Mouse (Mus musculus): ENCODE results near the gene Hist1h3c.
"Not testable (repeated sequence)": the region's sequence is repeated elsewhere in the genome, so short reads cannot be mapped to it uniquely, and the experiment has no call there.

The Hist1h3c gene

DNA sequence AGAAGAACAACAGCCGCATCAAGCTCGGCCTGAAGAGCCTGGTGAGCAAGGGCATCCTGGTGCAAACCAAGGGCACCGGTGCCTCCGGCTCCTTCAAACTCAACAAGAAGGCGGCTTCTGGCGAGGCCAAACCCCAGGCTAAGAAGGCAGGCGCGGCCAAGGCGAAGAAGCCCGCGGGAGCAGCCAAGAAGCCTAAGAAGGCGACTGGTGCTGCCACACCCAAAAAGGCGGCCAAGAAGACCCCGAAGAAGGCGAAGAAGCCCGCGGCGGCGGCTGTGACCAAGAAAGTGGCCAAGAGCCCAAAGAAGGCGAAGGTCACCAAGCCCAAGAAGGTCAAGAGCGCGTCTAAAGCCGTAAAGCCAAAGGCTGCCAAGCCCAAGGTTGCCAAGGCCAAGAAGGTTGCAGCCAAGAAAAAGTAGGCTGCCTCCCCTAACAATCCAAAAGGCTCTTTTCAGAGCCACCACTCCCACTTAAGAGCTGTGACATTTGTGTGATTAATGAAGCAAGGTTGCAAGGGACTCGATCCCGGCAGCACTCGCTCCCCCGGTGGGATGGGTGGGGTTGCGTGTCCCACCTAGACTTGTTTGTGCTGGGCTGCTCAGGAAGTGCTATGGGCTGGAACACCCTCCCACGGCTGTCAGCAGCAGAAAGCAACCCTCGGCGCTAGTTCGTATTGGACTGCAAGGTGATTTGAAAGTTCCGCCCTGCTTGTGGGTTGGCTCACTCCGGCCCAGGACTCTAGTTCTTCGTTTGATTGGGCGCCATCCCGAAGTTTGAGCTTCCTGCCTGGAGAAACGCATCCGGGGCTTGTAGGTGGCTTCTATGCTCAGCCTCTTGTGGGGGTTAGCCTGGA is 6.1 kb downstream of the Hist1h3c start:
- peak; percentile 97 for DNase-seq

DNA sequence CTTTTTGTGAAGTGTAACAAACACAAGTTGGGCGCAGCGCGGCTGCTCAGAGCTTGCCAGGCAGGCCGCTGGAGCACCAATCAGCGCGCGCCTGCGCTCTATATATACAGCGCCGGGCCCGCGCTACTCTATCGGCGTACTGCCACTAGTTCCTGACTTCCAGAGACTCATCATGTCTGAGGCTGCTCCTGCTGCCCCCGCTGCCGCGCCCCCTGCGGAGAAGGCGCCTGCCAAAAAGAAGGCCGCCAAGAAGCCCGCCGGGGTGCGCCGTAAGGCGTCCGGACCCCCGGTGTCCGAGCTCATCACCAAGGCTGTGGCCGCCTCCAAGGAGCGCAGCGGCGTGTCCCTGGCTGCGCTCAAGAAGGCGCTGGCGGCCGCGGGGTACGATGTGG is 6.7 kb downstream of the Hist1h3c start, which contains the start of gene Hist1h1c:
Hist1h1c (plus strand) TSS at position 132 of the 392 bp plus-strand sequence.
- peak; percentile 88 to 90 for DNase-seq

DNA sequence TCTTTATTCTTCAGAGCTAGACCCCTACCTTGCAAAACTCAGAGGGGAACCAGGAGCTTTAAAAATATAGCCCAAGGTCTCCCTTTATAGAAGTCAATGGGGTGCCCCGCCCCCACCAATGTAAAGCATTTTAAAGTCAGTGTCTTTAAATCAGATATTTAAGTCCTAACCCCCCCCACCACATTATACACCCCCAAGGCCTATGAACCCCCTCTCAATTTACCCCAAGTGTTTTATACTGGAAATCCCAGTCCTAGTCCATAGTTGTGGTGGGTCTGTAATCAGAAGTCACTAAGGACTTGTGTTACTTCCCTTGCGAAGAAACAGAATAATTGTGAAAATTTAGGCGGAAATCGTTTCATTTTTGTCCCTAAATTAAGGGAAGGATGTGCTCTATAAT is 7.4 kb downstream of the Hist1h3c start:
- DNase-seq: no peak

DNA sequence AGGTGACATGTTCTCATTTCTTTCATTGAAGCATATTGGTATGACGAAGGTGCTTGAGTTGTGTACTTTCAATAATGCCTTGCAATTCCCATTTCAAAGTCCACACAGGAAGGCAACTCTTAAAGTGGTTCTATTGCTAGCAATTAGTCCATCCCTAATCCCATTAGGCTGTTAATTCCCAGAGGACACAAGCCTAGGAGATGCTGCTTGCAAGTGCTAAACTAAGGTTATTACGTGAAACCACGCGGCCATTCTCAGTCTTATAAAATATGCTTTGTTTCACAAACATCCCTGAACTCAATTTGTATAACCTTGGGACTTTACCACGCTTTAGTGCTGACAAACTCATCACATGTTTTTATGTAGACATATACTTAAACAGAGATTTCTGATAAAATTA is 8.3 kb downstream of the Hist1h3c start:
- DNase-seq: no peak

DNA sequence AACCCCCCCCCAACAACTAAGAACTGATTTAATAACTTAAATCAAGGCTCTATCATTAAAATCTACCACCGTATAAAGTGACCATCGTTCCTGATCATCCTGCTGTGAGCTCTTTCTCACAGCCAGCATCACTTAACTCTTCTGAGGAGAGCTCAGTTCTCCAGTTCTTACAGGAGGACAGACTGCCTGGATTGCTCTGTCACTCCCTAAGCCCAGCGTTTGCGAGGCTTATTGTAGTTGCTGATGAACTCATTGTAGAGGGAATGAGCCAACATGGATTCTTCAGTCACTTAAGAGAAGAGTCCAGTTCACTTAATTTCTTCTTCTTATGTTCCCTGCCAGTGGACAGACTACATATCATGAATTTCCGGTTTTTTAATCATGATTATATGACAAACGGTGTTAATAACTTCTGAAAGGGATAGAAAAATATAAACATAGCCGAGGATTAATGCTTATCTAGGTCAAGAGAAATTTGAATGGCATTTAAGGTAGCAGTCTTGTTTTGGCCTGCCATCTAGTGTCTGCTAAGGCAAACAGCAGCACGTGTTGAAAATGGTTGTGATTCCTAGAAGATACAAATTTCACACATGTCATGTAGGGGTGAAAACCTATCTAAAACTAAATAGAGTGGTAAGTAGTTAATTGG is 13.1 kb downstream of the Hist1h3c start:
- peak in 1 of 2 experiments; percentile 28 for DNase-seq

DNA sequence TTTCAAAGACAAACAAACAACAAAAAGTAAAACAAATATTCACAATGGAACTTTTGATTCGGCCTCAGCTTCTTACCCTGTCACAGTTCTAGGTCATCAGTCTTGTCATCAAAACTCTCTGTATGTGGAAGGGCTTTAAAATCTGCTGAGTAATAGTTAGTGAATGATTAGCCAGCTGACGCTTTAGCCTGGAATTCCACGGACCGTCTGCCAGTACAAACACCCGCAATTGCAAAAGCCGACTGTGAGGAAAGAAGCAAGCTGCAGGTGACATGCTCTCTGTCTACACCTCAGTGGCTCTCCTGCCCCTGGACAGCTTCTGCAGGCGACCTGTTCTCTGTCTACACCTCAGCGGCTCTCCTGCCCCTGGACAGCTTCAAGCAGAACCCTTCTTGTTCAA is 14.9 kb downstream of the Hist1h3c start:
- peak; percentile 68 to 80 for DNase-seq

DNA sequence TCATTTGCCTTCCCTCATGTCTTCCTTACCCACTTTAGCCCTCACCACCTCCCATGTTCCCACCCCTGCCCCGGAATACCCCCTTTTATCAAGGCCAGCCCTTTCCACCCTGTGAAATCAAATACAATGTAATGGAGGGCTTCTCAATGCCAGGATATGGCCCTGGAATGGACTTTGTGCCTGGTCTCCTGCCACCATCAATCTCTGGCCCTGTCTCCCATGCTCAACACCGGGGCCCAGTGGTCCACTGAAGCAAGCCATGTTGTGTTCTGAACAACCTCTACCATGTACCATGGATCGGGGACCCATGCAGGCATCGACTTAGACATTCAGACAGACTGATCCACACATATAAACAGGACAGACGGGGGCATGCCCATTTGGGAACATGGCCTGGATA is 15.7 kb downstream of the Hist1h3c start:
- DNase-seq: no peak

DNA sequence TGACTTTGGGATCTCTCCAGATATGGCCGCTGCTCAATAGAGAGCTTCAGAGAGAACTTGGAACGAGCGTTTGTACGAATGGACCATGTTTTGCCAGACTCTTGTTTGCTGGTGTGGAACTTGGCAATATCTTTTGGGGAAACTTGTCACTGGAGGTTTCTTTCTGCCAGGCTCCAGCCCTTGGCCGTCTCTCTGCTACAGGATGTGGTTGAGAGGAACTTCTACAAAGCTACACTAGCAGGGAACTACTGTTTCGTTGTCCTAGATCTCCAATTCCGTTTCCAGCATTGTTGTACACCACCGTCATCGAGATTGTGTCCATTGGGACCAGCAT is 16.2 kb downstream of the Hist1h3c start:
- DNase-seq: no peak

DNA sequence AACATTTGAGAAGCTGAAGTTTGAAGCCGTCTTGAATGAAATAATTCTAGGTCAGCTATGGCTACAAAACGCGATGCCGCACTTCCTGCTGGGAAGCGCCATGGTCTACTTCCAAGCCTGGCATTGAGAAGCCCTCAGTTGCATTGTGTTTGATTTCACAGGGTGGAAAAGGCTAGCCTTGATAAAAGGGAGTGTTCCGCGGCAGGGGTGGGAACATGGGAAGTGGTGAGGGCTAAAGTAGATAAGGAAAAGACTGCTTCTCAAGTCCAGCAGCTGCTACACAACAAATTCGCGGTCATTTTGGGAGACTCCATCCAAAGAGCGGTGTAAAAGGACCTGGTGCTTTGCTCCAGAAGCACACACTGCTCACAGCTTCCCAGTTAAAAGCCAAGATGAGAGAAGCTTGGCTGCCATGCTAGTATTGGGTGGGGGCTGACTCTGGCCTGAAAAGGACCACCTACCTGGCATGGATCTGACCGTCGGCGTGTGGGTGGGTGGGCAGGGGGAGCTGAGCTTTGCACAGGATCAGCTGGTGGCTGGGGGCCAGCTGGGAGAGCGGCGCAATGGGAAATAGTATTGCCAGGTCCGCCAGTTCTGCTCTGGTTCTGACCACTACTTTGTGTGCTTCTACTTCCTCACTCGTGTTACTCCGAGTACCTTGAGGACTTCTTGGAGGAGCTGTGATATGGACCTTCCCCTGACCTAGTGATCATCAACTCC is 16.8 kb downstream of the Hist1h3c start:
- no peak for DNase-seq

DNA sequence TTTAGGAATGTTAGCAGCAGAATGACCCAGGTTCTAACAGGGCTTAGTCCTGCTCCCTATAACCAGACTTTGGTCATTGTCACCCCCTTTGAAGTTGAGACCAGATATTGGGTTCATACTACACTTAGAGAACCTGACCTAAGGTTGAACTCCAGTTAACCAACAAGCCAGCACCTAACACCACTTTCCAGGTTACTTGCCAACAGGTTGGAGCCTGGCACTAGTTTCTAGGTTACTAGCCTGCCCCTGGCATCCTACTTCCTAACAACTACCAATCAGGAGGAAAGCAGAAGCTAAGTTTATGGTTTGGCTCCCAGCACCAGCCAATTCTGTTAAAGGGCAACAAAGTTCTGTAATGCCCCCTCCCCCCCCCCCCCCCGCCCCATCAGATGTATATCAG is 20.2 kb downstream of the Hist1h3c start:
- no peak for DNase-seq

DNA sequence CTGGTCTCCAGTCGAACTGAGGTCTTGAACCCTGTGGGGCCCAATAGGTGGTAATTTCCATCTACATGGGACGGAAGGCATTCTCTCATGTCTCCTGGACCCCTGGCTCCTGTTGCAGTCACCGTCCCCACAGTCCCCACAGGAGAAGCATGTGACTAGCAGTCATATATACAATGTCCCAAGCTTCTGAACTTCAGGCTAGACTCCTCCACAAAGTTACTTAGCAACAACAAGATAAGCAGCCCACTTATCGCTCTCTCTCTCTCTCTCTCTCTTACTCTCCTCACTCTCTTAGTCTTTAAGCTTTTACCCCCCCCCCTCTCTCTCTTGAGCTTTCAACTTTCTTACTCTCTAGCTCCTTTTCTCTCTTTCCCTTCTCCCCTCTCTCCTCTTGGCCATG is 21.2 kb downstream of the Hist1h3c start:
- DNase-seq: no peak

DNA sequence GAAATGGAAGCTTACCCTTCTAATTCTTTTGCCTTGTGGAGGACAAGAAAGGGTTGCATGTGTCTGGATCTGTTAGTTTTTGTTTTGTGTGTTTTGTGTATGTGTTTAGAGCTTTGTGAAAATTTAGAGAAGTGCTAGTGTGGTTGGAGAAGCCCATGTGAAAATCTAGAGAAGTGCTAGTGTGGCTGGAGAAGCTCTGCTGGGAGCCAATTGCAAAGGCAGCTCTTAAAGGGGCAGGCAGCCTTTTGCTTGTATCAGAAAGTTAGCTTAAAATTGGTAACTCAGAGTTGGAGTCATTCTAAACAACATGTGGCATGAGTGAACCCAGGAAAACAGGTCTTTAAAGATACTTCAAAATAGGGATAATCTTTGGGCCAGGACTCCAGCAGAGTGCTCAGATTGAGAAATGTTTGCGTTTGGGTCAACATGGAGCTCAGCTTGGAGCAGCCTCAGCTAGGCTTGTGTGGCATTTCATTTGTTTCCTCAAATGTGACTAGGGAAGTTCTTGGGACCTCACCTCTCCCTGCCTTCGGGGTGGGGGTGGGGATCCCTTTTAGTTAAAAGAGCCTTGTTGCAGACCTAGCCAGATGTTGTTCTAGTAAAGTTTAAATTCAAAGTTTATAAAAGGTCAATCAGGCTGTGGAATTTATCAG is 27.7 kb downstream of the Hist1h3c start:
- DNase-seq: not testable (repeated sequence)

DNA sequence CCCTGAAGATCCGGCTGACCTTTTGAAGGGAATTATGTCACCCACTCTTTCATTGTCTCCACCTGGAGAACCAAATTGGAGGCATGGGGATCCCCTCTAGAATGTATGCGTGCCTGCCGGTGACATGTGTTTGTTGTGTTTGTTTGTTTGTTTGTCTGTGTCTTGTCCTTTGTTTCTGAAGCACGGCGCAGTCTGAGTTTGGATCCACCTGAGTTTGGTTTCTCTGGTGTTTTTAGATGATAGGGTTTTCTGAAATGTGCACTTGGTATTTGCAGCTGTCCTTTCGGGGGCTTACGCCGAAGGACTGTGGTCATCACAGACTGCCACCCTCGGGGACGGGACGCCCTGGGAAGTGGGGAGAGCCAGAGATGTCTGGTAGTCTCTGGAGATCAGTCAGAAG is 28.2 kb downstream of the Hist1h3c start:
- no peak for DNase-seq

DNA sequence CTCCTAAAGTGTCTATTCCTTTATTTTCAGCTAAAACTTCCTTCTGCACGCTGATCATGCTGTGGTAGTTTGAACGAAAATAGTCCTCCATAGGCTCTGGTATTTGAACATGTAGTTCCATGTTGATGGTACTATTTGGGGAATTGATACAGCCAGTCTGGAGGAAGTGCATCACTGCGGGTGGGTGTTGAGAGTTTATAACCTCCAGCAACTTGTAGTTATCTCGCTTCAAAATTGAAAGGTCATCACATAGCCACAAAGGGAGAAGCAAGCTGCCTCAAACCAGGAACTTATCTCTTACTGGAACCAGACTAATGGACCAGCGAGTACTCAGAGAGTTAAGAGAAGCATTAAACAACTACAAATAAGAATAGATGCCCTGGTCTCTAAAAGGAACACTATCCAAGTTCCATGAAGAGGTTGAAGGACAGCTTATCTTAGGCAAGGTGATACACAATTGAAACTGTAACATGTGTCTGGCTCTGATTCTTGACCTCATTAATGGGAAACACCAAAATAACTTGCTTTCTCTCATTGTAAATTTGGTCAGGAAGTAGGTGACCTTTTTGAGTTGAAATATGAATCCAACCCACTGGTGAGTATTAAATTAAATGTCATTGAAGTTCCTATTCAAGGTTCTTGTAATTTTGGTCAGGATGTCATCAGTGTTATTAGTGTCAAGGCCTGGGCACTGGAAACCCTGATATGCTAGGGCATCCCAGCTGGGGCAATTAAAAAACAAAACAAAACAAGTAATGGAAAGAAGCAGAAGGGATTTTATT is 28.9 kb downstream of the Hist1h3c start:
- no peak for DNase-seq

DNA sequence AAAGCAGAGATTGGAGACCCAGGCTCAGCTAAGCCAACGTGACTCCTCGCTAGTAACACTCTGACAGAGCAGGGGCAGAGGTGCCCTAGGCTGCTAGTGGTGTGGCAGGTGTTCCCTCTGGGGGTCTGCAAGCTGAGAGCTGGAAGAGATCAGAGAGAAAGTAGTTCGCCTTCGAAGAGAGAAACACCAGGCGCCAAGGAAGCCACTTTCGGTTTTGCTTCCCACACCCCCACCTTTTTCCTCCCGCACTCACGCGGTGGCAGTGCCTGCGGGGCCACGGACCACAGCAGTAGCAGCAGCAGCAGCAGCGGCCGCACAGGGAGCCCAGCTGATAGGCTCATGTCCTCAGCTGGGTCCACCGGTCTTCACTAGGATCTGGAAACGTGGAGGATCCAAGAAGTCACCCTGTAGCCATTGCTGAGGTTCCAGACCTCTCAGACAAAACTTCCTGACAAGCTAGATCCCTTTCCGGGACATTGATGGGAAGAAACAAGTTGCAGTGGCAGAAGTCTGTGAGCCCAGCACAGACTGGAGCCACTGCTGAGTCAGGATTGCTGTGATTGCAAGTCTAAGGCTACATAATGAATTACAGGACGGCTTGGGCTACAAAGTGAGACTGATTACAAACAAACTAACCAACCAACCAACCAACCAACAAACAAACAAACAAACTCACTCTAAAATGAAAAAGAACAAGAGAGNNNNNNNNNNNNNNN is 34.9 kb downstream of the Hist1h3c start, which contains the start of gene Hfe:
Hfe (minus strand) TSS at position 481 of the 716 bp plus-strand sequence.
- peak; percentile 73 to 75 for DNase-seq

DNA sequence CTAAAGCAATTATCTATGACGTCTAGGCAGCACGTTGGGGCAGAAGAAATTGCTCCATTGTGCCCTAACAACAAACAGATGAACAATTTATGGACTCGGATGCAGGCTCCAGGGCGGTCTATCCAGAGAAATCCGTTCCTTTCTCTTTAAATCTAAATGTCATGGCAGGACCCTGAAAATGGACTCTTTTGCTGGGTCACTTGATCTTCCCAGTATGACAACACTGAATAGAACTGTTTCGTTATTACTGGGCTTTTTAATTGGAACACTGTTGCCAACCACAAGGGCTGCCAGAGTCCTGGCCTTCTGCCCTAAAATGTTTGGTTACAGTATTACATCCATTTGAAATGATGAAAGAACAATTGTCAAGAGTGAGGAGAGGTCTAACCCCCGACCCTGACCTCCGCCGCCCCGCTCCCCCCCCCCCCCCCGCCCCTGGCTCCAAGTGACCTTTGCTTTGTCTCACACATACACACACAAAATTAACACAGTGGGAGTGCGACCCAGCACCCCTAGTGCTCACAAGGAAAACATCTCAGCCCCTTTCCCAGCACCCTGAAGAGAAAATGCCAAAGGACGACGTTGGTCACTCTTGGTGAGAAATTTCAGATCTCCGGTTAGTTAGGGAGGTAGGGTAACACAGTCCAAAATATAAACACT is 35.6 kb downstream of the Hist1h3c start:
- DNase-seq: no peak

DNA sequence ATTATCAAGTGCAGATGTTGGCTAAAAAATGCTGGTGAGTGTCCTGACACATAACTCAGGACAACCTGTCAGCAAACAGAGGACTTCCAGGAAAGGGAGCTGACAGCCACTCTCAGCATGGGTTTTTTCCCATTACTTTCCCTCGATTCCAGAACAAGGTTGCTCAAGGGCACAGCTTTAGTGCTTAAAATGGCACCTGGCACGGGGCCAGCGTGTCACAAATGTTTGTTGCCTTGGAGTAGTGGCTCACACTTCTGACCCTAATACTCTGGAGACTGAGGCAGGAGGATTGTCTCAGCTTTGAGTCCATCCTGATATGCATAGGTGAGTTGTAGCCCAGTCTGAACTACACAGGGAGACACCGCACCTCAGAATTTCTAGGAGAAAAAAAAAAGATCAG is 36.7 kb downstream of the Hist1h3c start:
- no peak for DNase-seq

DNA sequence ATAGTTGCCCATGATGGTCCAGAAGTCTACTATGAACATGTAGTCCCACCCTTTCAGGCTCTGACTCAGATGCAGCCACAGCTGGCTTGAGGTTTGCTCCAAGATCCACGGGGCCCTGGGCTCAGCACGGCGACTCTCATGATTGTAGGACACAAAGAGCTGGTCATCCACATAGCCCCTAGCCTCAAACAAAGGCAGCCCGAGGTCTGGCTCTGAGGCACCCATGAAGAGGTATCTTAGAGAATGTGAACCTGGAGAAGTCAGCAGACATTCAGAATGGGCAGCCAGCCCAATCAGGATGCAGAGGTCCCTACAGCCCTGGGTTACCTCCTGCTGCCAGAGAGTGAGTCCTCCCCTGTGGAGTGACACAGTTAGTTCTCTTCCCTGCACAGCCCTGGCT is 37.4 kb downstream of the Hist1h3c start:
- no peak for DNase-seq

DNA sequence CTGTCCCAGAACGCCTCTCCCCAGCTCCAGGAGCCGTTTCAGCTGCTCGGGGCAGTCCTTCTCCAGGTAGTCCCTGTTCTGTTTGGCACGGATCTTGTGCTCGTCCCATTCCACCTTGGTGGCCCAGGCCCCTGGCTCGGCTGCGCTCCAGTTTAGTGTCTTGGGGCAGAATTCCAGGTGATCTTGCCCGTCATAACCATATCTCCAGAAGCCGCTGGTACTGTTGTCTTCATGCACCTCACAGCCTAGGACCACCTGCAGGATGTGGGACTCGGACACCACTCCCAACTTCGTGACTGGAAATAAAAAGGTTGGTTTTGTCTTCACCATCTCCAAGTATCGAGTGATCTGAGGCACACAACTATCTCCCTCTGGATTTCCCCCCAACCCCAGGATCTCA is 38.6 kb downstream of the Hist1h3c start:
- DNase-seq: no peak

DNA sequence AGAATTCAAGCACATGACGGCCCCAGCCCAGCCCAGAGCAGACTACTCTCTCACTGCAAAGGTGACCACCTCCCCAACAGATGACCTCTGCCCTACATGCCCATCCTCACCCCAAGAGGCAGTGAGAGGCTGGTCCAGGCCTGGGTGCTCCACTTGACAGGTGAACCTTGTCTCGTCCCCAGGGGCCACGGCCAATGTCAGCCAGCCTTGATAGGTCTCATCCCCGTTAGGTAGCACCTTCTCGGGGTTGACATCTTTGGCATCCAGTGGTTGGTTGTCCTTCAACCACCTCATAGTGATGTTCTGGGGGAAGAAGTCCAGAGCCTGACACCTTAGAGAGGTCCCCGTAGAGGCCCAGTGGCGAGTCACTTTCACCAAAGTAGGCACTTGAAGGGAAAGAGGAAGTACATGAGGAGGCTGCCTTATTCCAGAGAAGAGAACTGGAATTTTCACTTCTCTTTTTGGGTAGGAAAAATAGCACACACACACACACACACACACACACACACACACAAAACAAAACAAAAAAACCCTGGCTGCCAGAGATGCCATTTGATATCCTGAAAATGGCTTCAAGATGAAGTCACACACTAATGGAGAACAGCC is 39.5 kb downstream of the Hist1h3c start:
- no peak for DNase-seq

DNA sequence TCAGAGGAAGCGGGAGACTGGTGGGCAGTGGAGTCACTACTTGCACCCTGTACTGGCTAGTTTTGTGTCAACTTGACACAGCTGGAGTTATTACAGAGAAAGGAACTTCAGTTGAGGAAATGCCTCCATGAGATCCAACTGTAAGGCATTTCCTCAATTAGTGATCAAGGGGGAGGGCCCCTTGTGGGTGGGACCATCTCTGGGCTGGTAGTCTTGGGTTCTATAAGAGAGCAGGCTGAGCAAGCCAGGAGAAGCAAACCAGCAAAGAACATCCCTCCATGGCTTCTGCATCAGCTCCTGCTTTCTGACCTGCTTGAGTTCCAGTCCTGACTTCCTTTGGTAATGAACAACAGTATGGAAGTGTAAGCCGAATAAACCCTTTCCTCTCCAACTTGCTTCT is 42.6 kb downstream of the Hist1h3c start:
- DNase-seq: not testable (repeated sequence)
